Mouse (Mus musculus) cerebellum, postnatal 36 days (tissue): ENCODE results near the gene 0610037L13Rik.

Experiments used
- DNase-seq, 2 experiments: peaks; one replicate each; pipeline ENCODE4 v3.0.0; 2021 to 2022; ENCODE audit warnings: mixed read lengths in 2 of 2

0610037L13Rik gene

GRCm38 (mm10) chr4:107921152-107921695 is 31.6 kb downstream of the 0610037L13Rik start:
- no peak for DNase-seq

- no peak for DNase-seq
Measured at GRCm38 (mm10) chr4:107921952-107922351, 32.3 kb downstream of the 0610037L13Rik start.

DNA sequence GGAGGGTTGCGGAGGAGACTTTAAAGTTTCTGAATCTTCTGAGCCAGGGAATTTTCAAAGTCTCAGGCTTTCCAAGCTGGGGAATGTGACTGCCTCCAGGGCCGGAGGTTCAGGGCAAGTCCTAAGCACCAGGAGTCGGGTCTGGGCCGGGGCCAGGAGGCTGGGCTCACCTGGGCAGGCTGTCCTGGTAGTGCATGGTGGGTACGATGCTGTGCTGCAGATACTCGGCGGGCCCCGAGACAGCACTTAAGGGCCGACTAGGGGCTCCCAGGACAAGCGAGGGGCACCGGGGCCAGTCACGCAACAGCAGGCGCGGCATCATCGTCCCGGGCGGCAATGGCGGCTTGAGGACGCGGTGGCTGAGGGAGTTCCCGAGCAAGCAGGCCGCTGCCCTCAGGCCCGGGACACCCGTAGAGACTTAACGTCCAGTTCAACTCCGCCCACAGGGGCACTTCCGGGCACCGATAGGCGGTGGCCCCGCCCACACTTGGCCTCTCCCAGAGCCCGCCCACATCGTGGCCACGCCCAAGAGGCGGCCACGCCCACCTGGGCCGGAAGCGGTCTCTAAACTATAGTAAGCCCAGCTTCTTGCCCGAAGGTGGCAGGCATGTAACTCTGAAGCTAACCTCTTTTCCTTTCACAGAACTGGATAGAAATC is 33.7 kb downstream of the 0610037L13Rik start, which contains the start of gene Cpt2:
TSS of gene Cpt2 (minus strand) at position 466 of the 658 bp plus-strand sequence.
- DNase-seq = peak; percentile 76 to 82

DNA sequence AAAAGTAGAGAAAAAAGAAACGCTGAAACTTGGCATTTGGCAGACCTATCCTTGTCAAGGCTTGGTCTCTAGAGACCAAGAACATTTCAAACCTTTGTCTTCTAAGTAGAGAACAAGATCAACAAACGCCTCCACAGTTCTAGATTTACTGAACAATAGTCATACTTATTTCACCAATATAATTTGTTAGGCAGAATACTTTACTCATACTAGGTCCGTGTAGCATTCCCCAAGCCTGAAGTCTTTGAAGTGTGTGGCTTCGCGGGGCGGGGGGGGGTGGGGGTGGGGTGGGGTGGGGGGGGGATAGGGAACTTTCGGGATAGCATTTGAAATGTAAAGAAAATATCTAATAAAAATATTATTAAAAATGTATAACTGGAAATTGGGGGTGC is 34.2 kb downstream of the 0610037L13Rik start:
- DNase-seq = no peak

- no peak for DNase-seq
Measured at GRCm38 (mm10) chr4:107928269-107928668, 38.7 kb downstream of the 0610037L13Rik start.

DNA sequence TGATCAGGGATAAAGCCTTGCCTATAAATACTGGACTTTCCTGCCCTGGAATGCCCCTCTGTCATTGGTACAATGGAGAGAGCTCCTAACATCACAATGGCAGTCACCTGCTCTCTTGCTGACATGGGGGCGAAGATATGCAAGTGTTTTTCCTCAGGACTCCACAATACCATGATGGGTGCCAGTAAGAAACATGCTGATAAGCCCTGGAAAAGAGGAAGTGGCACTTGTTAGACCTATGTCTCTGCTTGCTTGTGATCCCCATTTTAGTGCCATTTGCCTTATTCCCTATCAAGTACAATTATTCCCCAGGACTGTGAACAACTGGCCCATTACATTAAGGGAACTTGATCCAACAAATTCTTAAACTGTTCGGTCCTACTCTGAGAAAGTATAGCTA is 39.1 kb downstream of the 0610037L13Rik start:
- DNase-seq = no peak

DNA sequence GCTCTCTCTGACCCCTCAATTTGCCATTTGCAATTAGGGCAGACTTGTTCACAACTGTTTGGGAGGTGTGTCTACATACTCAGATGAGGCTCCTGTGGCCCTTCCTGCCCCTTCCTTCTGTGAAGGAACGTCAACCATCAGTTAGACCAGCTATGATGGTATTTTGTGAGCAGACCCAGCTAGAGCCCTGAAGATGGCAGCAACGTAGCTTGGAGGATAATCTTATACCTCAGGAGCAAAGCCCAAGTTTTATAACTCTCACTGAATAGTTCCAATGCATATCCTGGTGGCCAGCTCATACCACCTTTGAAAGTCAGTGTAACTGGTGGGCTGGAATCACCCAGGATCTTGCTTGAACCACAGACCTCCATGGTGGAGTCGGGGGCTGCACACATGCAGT is 41.8 kb downstream of the 0610037L13Rik start:
- no peak for DNase-seq

- no peak for DNase-seq
Measured at GRCm38 (mm10) chr4:107933239-107933638, 43.6 kb downstream of the 0610037L13Rik start.

GRCm38 (mm10) chr4:107935254-107935653 is 45.6 kb downstream of the 0610037L13Rik start:
- DNase-seq = no peak

DNA sequence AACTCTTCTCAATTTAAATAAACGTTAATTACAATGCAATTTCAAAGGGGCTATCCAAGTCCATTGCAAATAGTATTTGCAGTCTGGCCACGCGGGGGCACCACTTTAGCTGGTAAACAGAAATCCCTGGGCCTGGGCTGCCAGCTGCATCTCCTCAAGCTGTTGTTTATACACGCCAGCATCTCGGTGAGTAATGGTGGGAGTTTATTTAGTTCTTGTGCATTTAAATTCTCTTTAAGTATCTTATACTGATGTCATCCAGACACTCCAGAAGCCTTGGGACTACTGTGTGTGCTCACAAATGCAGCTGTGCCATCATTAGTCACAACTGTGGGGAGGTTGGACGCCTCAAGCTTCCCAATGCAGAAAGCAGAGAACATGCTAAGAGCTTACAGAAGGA is 47.7 kb downstream of the 0610037L13Rik start:
- DNase-seq = peak; percentile 69 to 75

GRCm38 (mm10) chr4:107938124-107938523 is 48.5 kb downstream of the 0610037L13Rik start:
- DNase-seq = no peak

DNA sequence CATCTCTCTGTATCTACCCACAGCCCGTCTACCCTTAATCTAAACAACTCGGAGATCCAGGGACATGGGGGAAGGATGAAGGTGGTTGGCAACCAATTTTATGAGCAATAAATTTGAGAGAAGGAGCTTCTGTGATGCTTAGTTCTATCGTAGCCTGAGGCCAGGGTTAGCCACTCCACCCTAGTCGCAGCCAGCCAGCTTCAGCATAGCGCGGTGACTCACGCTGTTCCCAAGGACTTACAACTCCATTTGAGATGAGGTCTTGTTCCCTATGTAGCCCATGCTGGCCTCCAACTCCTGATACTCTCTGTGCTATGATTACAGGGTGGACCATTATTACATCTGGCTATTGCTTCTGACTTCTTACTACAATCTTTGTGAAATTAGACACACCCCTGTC is 53.1 kb downstream of the 0610037L13Rik start:
- no peak for DNase-seq

DNA sequence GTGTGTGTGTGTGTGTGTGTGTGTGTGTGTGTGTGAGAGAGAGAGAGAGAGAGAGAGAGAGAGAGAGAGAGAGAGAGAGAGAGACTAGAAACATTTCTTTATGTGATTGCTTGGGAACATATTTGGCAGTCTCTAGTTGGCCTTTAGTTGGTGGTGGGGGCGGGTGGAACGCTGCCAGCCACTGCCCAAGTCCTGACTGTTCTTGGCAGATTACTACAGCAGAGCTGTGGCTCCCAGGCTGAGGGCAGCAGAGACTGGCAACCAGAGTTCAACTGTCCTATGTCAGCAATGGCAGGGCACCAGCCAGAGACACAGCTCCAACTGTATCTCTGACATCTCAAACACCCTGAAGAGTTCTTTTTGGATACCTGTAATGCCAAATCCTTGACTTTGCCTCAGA is 54.5 kb downstream of the 0610037L13Rik start:
- no peak for DNase-seq
